Mouse (Mus musculus): Measurements from ENCODE around the gene Prkar1b.

- TF ChIP-seq USF1 (IDR thresholded peaks at IDR 0.05; ENCODE audit: low read depth) (no peak), REST (IDR thresholded peaks at IDR 0.05; ENCODE audit: insufficient read depth, insufficient read length) (no peak)
Observed at GRCm38 (mm10) chr5:139136341-139136740, 13.5 kb downstream of the Prkar1b start.
